Mouse (Mus musculus) MEL (cell line): ENCODE measurements around the gene Homer2. TPM values are rescaled to one million over a fixed set of nuclear protein-coding genes. Genes with fewer than 3 reads are reported as not detected.

Source experiments
- DNase-seq: peaks from one replicate; pipeline ENCODE4 v3.0.0; 2011; ENCODE audit warnings: low read depth, low spot score
- H3K27ac ChIP-seq: 2 replicates; pipeline ENCODE4 v1.5.1; 2012; ENCODE audit warnings: low read depth, mild to moderate bottlenecking, control low read depth, low read length, moderate library complexity; ENCODE audit not compliant: control insufficient read depth
- H3K27me3 ChIP-seq, 2 experiments: fragments of 150-350 bp in 1 of 2; sonication (generic) in 1 of 2; 2 replicates each; pipeline ENCODE4 v1.6.1; 2012; ENCODE audit warnings: low read length in 2 of 2, mild to moderate bottlenecking in 2 of 2, improper control_type of control experiment in 1 of 2, moderate library complexity in 1 of 2; ENCODE audit not compliant: insufficient read depth in 2 of 2, control insufficient read depth in 1 of 2
- H3K36me3 ChIP-seq, 2 experiments: 2 replicates each; pipeline ENCODE4 v1.6.1; 2012 to 2014; ENCODE audit warnings: low read length in 2 of 2, improper control_type of control experiment in 1 of 2, inconsistent platforms in 1 of 2, mild to moderate bottlenecking in 1 of 2; ENCODE audit not compliant: insufficient read depth in 2 of 2, control insufficient read depth in 1 of 2
- H3K4me1 ChIP-seq, 2 experiments: fragments of 150-350 bp in 1 of 2; sonication (generic) in 1 of 2; 2 replicates each; pipeline ENCODE4 v1.6.1; 2012; ENCODE audit warnings: low read length in 2 of 2, improper control_type of control experiment in 1 of 2, mild to moderate bottlenecking in 1 of 2; ENCODE audit not compliant: insufficient read depth in 2 of 2, control insufficient read depth in 1 of 2
- H3K4me3 ChIP-seq, 2 experiments: fragments of 150-350 bp in 1 of 2; sonication (generic) in 1 of 2; 2 replicates each; pipeline ENCODE4 v1.5.1; 2012; ENCODE audit warnings: low read depth in 2 of 2, low read length in 2 of 2, mild to moderate bottlenecking in 2 of 2, moderate library complexity in 2 of 2, control low read depth in 1 of 2, improper control_type of control experiment in 1 of 2; ENCODE audit not compliant: control insufficient read depth in 1 of 2, insufficient read depth in 1 of 2
- H3K79me2 ChIP-seq: 2 replicates; pipeline ENCODE4 v1.6.1; 2012; ENCODE audit warnings: mild to moderate bottlenecking, low read length, moderate library complexity; ENCODE audit not compliant: control insufficient read depth, poor library complexity, insufficient read depth
- H3K9ac ChIP-seq: 2 replicates; pipeline ENCODE4 v1.6.1; 2012; ENCODE audit warnings: low read depth, mild to moderate bottlenecking, control low read depth, low read length, moderate library complexity; ENCODE audit not compliant: control insufficient read depth, poor library complexity, severe bottlenecking
- H3K9me3 ChIP-seq: fragments of 150-350 bp; sonication (generic); replicated peaks from 2 replicates; pipeline ENCODE4 v1.6.1; 2012; ENCODE audit warnings: mild to moderate bottlenecking, low read length, improper control_type of control experiment, moderate library complexity; ENCODE audit not compliant: insufficient read depth
- BHLHE40 ChIP-seq: IDR thresholded peaks from 2 replicates; pipeline ENCODE4 v1.6.1; 2012; ENCODE audit warnings: low read depth, mild to moderate bottlenecking, inconsistent platforms, low read length, improper control_type of control experiment, borderline replicate concordance
- CTCF ChIP-seq, 3 experiments: IDR thresholded peaks in 2 of 3; conservative IDR thresholded peaks in 1 of 3; 2 replicates each; pipeline ENCODE4 v1.5.1; 2011 to 2012; ENCODE audit warnings: low read length in 3 of 3, low read depth in 2 of 3, mild to moderate bottlenecking in 2 of 3, improper control_type of control experiment in 1 of 3, inconsistent platforms in 1 of 3, mixed read lengths in 1 of 3, moderate library complexity in 1 of 3; ENCODE audit not compliant: control insufficient read depth in 1 of 3, insufficient read depth in 1 of 3, poor library complexity in 1 of 3, severe bottlenecking in 1 of 3
- ELF1 ChIP-seq: IDR thresholded peaks from 2 replicates; pipeline ENCODE4 v1.6.1; 2014; ENCODE audit warnings: low read depth, mild to moderate bottlenecking, inconsistent platforms, low read length, improper control_type of control experiment, moderate library complexity
- EP300 ChIP-seq, 2 experiments: IDR thresholded peaks; 2 replicates each; pipeline ENCODE4 v1.6.1; 2011; ENCODE audit warnings: improper control_type of control experiment in 2 of 2, low read length in 2 of 2, low read depth in 1 of 2, mild to moderate bottlenecking in 1 of 2
- ETS1 ChIP-seq: IDR thresholded peaks from 2 replicates; pipeline ENCODE4 v1.6.1; 2012; ENCODE audit warnings: low read depth, mild to moderate bottlenecking, inconsistent platforms, low read length, improper control_type of control experiment, moderate library complexity
- GABPA ChIP-seq: IDR thresholded peaks from 2 replicates; pipeline ENCODE4 v1.6.1; 2012; ENCODE audit warnings: low read depth, mild to moderate bottlenecking, inconsistent platforms, low read length, improper control_type of control experiment, moderate library complexity
- GATA1 ChIP-seq: IDR thresholded peaks from 2 replicates; pipeline ENCODE4 v1.6.1; 2011; ENCODE audit warnings: low read depth, low read length, improper control_type of control experiment
- JUND ChIP-seq: IDR thresholded peaks from 2 replicates; pipeline ENCODE4 v1.6.1; 2011; ENCODE audit warnings: low read depth, mild to moderate bottlenecking, improper control_type of control experiment, low read length
- KAT2A ChIP-seq: conservative IDR thresholded peaks from 2 replicates; pipeline ENCODE4 v1.6.1; 2012; ENCODE audit warnings: low read depth, low read length, improper control_type of control experiment, inconsistent platforms
- MAX ChIP-seq: IDR thresholded peaks from 2 replicates; pipeline ENCODE4 v1.6.1; 2011; ENCODE audit warnings: low read length, improper control_type of control experiment
- MAZ ChIP-seq: IDR thresholded peaks from 2 replicates; pipeline ENCODE4 v1.6.1; 2012; ENCODE audit warnings: low read depth, mild to moderate bottlenecking, inconsistent platforms, low read length, improper control_type of control experiment
- MYB ChIP-seq: IDR thresholded peaks from 2 replicates; pipeline ENCODE4 v1.6.1; 2011; ENCODE audit warnings: mild to moderate bottlenecking, low read depth, low read length, improper control_type of control experiment
- MYC ChIP-seq: IDR thresholded peaks from 2 replicates; pipeline ENCODE4 v1.6.1; 2011; ENCODE audit warnings: low read depth, mild to moderate bottlenecking, low read length, improper control_type of control experiment, moderate library complexity
- NELFE ChIP-seq: IDR thresholded peaks from 2 replicates; pipeline ENCODE4 v1.6.1; 2011; ENCODE audit warnings: low read depth, low read length, improper control_type of control experiment
- POLR2A ChIP-seq, 2 experiments: IDR thresholded peaks; 2 replicates each; pipeline ENCODE4 v1.6.1; 2011 to 2012; ENCODE audit warnings: low read length in 2 of 2, mild to moderate bottlenecking in 2 of 2, control low read depth in 1 of 2, improper control_type of control experiment in 1 of 2, low read depth in 1 of 2, moderate library complexity in 1 of 2; ENCODE audit not compliant: control insufficient read depth in 1 of 2, insufficient read depth in 1 of 2, poor library complexity in 1 of 2
- POLR2AphosphoS2 ChIP-seq: IDR thresholded peaks from 2 replicates; pipeline ENCODE4 v1.6.1; 2011; ENCODE audit warnings: low read length, improper control_type of control experiment
- RCOR1 ChIP-seq: IDR thresholded peaks from 2 replicates; pipeline ENCODE4 v1.6.1; 2012; ENCODE audit warnings: low read depth, mild to moderate bottlenecking, inconsistent platforms, low read length, improper control_type of control experiment
- SIN3A ChIP-seq: IDR thresholded peaks from 2 replicates; pipeline ENCODE4 v1.6.1; 2012; ENCODE audit warnings: low read length, improper control_type of control experiment, inconsistent platforms
- SMC3 ChIP-seq: IDR thresholded peaks from 2 replicates; pipeline ENCODE4 v1.6.1; 2011; ENCODE audit warnings: low read depth, low read length, improper control_type of control experiment
- TAL1 ChIP-seq: IDR thresholded peaks from 2 replicates; pipeline ENCODE4 v1.6.1; 2012; ENCODE audit warnings: mild to moderate bottlenecking, inconsistent platforms, low read length, moderate library complexity, mixed read lengths
- TBP ChIP-seq: IDR thresholded peaks from 2 replicates; pipeline ENCODE4 v1.8.0; 2011; ENCODE audit warnings: low read depth, low read length, improper control_type of control experiment
- USF1 ChIP-seq: IDR thresholded peaks from 2 replicates; pipeline ENCODE4 v1.6.1; 2014; ENCODE audit warnings: low read depth, mild to moderate bottlenecking, inconsistent platforms, low read length, improper control_type of control experiment, moderate library complexity
- USF2 ChIP-seq, 2 experiments: IDR thresholded peaks; 2 replicates each; pipeline ENCODE4 v1.6.1; 2011 to 2012; ENCODE audit warnings: improper control_type of control experiment in 2 of 2, low read length in 2 of 2, borderline replicate concordance in 1 of 2, inconsistent platforms in 1 of 2, low read depth in 1 of 2, mild to moderate bottlenecking in 1 of 2; ENCODE audit not compliant: insufficient read depth in 1 of 2
- ZNF384 ChIP-seq: IDR thresholded peaks from 2 replicates; pipeline ENCODE4 v1.6.1; 2012; ENCODE audit warnings: low read depth, mild to moderate bottlenecking, inconsistent platforms, low read length, improper control_type of control experiment
- polyA plus RNA-seq, 2 experiments: library from polyadenylated mRNA; stranded (reverse) in 1 of 2; unstranded in 1 of 2; fragments of >175 nt in 1 of 2; fragments of >200 nt in 1 of 2; gene quantifications; 2 replicates each; pipeline versions ENCODE4 v1.2.1 to v1.2.4; 2012; ENCODE audit warnings: low replicate concordance in 2 of 2, low read depth in 1 of 2; ENCODE audit not compliant: insufficient read length in 2 of 2, insufficient read depth in 1 of 2, missing spikeins in 1 of 2
- total RNA-seq: library from RNA; depleted of rRNA; stranded (reverse); fragments of 300-350 nt; gene quantifications from 2 replicates; pipeline ENCODE4 v1.2.3, GENCODE M21; 2012

Gene Homer2
- total and polyA plus RNA-seq, 3 experiments = 18.4 to 39.0 TPM; not detected in 1

GRCm38 (mm10) chr7:81563506-81564015 lies 143.8 kb downstream of the Homer2 start:
- TF ChIP-seq SMC3 (no peak), TAL1 (no peak), MAX (no peak), ETS1 (no peak), MYC (no peak), RCOR1 (no peak), ZNF384 (no peak), JUND (no peak), MYB (no peak), POLR2A (IDR thresholded peaks at IDR 0.05; ENCODE audit: control insufficient read depth in 1 of 2, insufficient read depth in 1 of 2, low read depth in 1 of 2, low read length in 2 of 2, poor library complexity in 1 of 2) (no peak), USF1 (no peak)
- no peak overlapping the region for H3K27ac ChIP-seq
- DNase-seq = no peak

GRCm38 (mm10) chr7:81561211-81561610 lies 146.1 kb downstream of the Homer2 start:
- no peak for DNase-seq
- Histone ChIP-seq H3K79me2 (no peaks in the 10 kb centered on the region), H3K27me3 (peaks cover 0 to 5% of the 10 kb centered on the region in 2 experiments; a peak in 3 of 4 replicates), H3K4me1 (peaks cover 0 to 9% of the 10 kb centered on the region in 2 experiments; a peak in 2 of 4 replicates), H3K4me3 (no peak overlapping the region), H3K27ac (no peak overlapping the region), H3K9ac (no peak overlapping the region), H3K9me3 (no peaks in the 10 kb centered on the region), H3K36me3 (peaks cover 0 to 4% of the 10 kb centered on the region in 2 experiments; a peak in 2 of 4 replicates)
- no peak for TF ChIP-seq SIN3A
- TF ChIP-seq ELF1 = no peak
- TF ChIP-seq EP300 (IDR thresholded peaks at IDR 0.05; ENCODE audit: low read depth in 1 of 2, low read length in 2 of 2) = no peak
- no peak for TF ChIP-seq KAT2A
- TF ChIP-seq GABPA = no peak
- TF ChIP-seq TBP = no peak
- TF ChIP-seq POLR2AphosphoS2 = no peak
- no peak for TF ChIP-seq JUND
- no peak for TF ChIP-seq GATA1
- TF ChIP-seq POLR2A (IDR thresholded peaks at IDR 0.05; ENCODE audit: control insufficient read depth in 1 of 2, insufficient read depth in 1 of 2, low read depth in 1 of 2, low read length in 2 of 2, poor library complexity in 1 of 2) = no peak
- TF ChIP-seq MAZ = no peak
- TF ChIP-seq CTCF (IDR thresholded peaks at IDR 0.05 in 2 of 3, conservative IDR thresholded peaks at IDR 0.05 in 1 of 3; ENCODE audit: control insufficient read depth in 1 of 3, insufficient read depth in 1 of 3, low read depth in 2 of 3, low read length in 3 of 3, poor library complexity in 1 of 3, severe bottlenecking in 1 of 3) = no peak
- TF ChIP-seq NELFE = no peak
- TF ChIP-seq BHLHE40 = no peak
- TF ChIP-seq USF2 (IDR thresholded peaks at IDR 0.05; ENCODE audit: borderline replicate concordance in 1 of 2, insufficient read depth in 1 of 2, low read depth in 1 of 2, low read length in 2 of 2) = no peak

More at GRCm38 (mm10) chr7:81563506-81564015, 143.8 kb downstream of the Homer2 start:
- no peak overlapping the region for H3K9ac ChIP-seq
- H3K36me3 ChIP-seq = peaks cover 0 to 4% of the 10 kb centered on the region in 2 experiments; a peak in 2 of 4 replicates
- H3K4me1 ChIP-seq = peaks cover 0 to 9% of the 10 kb centered on the region in 2 experiments; a peak in 2 of 4 replicates
- no peak overlapping the region for H3K4me3 ChIP-seq
- H3K9me3 ChIP-seq = no peaks in the 10 kb centered on the region
- H3K79me2 ChIP-seq = no peaks in the 10 kb centered on the region
- H3K27me3 ChIP-seq = peaks cover 0 to 5% of the 10 kb centered on the region in 2 experiments; a peak in 3 of 4 replicates
